Mouse (Mus musculus) MEL-GATA-1-ER (cell line): ENCODE results near the gene Otop2.

Experiments used
- DNase-seq: peaks from one replicate; pipeline ENCODE4 v3.0.0-alpha.2; 2012; ENCODE audit warnings: low read depth; ENCODE audit errors: extremely low read depth

The Otop2 gene

GRCm38 (mm10) chr11:115306863-115307262 lies at the start of gene Otop2:
Gene Otop2, plus strand, starts transcription at chr11:115307163.
- DNase-seq, result no peak

GRCm38 (mm10) chr11:115257775-115258510 lies 49.0 kb upstream of the Otop2 start:
- DNase-seq, result no peak

- DNase-seq, result no peak
Measured at GRCm38 (mm10) chr11:115259134-115259533, 47.8 kb upstream of the Otop2 start.

- no peak for DNase-seq
Measured at GRCm38 (mm10) chr11:115262954-115263353, 44.0 kb upstream of the Otop2 start.

GRCm38 (mm10) chr11:115264136-115264861 lies 42.7 kb upstream of the Otop2 start:
- no peak for DNase-seq

- DNase-seq, result no peak
Measured at GRCm38 (mm10) chr11:115264862-115265668, 41.9 kb upstream of the Otop2 start.

- no peak for DNase-seq
Measured at GRCm38 (mm10) chr11:115265771-115266399, 41.1 kb upstream of the Otop2 start.

- DNase-seq, result no peak
Measured at GRCm38 (mm10) chr11:115266400-115266778, 40.6 kb upstream of the Otop2 start.

- no peak for DNase-seq
Measured at GRCm38 (mm10) chr11:115267061-115267883, 39.7 kb upstream of the Otop2 start, which contains the start of gene Grin2c. Gene Grin2c, minus strand, starts transcription at chr11:115267243.

- no peak for DNase-seq
Measured at GRCm38 (mm10) chr11:115267958-115268357, 39.0 kb upstream of the Otop2 start.

GRCm38 (mm10) chr11:115269330-115270066 lies 37.5 kb upstream of the Otop2 start:
- DNase-seq, result no peak

GRCm38 (mm10) chr11:115270148-115270861 lies 36.7 kb upstream of the Otop2 start:
- DNase-seq, result no peak

GRCm38 (mm10) chr11:115271052-115271451 lies 35.9 kb upstream of the Otop2 start:
- DNase-seq, result no peak

GRCm38 (mm10) chr11:115271481-115271880 lies 35.5 kb upstream of the Otop2 start:
- DNase-seq, result no peak

GRCm38 (mm10) chr11:115272894-115273498 lies 34.0 kb upstream of the Otop2 start:
- DNase-seq, result no peak

GRCm38 (mm10) chr11:115273735-115274134 lies 33.2 kb upstream of the Otop2 start:
- DNase-seq, result no peak

GRCm38 (mm10) chr11:115274178-115274577 lies 32.8 kb upstream of the Otop2 start:
- no peak for DNase-seq

GRCm38 (mm10) chr11:115274771-115275170 lies 32.2 kb upstream of the Otop2 start:
- DNase-seq, result no peak

- DNase-seq, result no peak
Measured at GRCm38 (mm10) chr11:115275509-115275908, 31.5 kb upstream of the Otop2 start.
